Mouse (Mus musculus): ENCODE data around the gene Csrnp3. TPM values are rescaled to one million over a fixed set of nuclear protein-coding genes. Genes with fewer than 3 reads are reported as not detected.
"Not testable (repeated sequence)": the region's sequence is repeated elsewhere in the genome, so short reads cannot be mapped to it uniquely, and the experiment has no call there.

Csrnp3 gene
- polyA plus RNA-seq, 1 experiment from 2014 or later, result 3.1 TPM

GRCm38 (mm10) chr2:65832738-65833395 is 12.7 kb upstream of the Csrnp3 start:
- no peak overlapping the region for H3K4me2 ChIP-seq (replicated peaks; ENCODE audit: low read depth, low read length)
- no peak for ATAC-seq (ENCODE audit: low FRiP score, low TSS enrichment)
- no peaks in the 10 kb centered on the region for H3K27me3 ChIP-seq (ENCODE audit: control insufficient read depth, insufficient read depth, low read length)
- H3K4me3 ChIP-seq (ENCODE audit: low read length), result no peak overlapping the region
- no peaks in the 10 kb centered on the region for H3K9me3 ChIP-seq (ENCODE audit: control insufficient read depth, low read length)
- no peak overlapping the region for H3K27ac ChIP-seq (ENCODE audit: low read depth, low read length)
- no peak overlapping the region for H3K9ac ChIP-seq (ENCODE audit: low read depth, low read length)
- WGBS, result 82% methylated on average over 11 of the region's 11 CpGs
- no peaks in the 10 kb centered on the region for H3K4me1 ChIP-seq (ENCODE audit: control insufficient read depth, insufficient read depth, low read length)
- H3K36me3 ChIP-seq (ENCODE audit: control insufficient read depth, insufficient read depth, low read length), result no peaks in the 10 kb centered on the region

- Histone ChIP-seq H3K4me1 (ENCODE audit: control insufficient read depth, insufficient read depth, low read length) (no peaks in the 10 kb centered on the region), H3K36me3 (ENCODE audit: control insufficient read depth, insufficient read depth, low read length) (no peaks in the 10 kb centered on the region), H3K4me3 (ENCODE audit: low read length) (no peak overlapping the region), H3K4me2 (replicated peaks; ENCODE audit: low read depth, low read length) (no peak overlapping the region), H3K9ac (ENCODE audit: low read depth, low read length) (no peak overlapping the region), H3K27ac (ENCODE audit: low read depth, low read length) (no peak overlapping the region), H3K27me3 (ENCODE audit: control insufficient read depth, insufficient read depth, low read length) (no peaks in the 10 kb centered on the region), H3K9me3 (ENCODE audit: control insufficient read depth, low read length) (no peaks in the 10 kb centered on the region)
- no peak for ATAC-seq (ENCODE audit: low FRiP score, low TSS enrichment)
- WGBS, result 75% methylated on average over 7 of the region's 7 CpGs
Measured at GRCm38 (mm10) chr2:65833421-65833820, 12.1 kb upstream of the Csrnp3 start.

- Histone ChIP-seq H3K4me1 (ENCODE audit: control insufficient read depth, insufficient read depth, low read length) (no peaks in the 10 kb centered on the region), H3K4me3 (ENCODE audit: low read length) (no peak overlapping the region), H3K9ac (ENCODE audit: low read depth, low read length) (no peak overlapping the region), H3K27me3 (ENCODE audit: control insufficient read depth, insufficient read depth, low read length) (no peaks in the 10 kb centered on the region), H3K36me3 (ENCODE audit: control insufficient read depth, insufficient read depth, low read length) (no peaks in the 10 kb centered on the region), H3K9me3 (ENCODE audit: control insufficient read depth, low read length) (no peaks in the 10 kb centered on the region), H3K27ac (ENCODE audit: low read depth, low read length) (no peak overlapping the region), H3K4me2 (replicated peaks; ENCODE audit: low read depth, low read length) (no peak overlapping the region)
- 61% methylated on average over 3 of the region's 3 CpGs for WGBS
- ATAC-seq (ENCODE audit: low FRiP score, low TSS enrichment), result no peak
Measured at GRCm38 (mm10) chr2:65841606-65842005, 4.0 kb upstream of the Csrnp3 start.

- no peaks in the 10 kb centered on the region for H3K9me3 ChIP-seq (ENCODE audit: control insufficient read depth, low read length)
- no peak for ATAC-seq (ENCODE audit: low FRiP score, low TSS enrichment)
- H3K36me3 ChIP-seq (ENCODE audit: control insufficient read depth, insufficient read depth, low read length), result no peaks in the 10 kb centered on the region
- WGBS, result 31% methylated on average over 3 of the region's 3 CpGs
- no peak overlapping the region for H3K9ac ChIP-seq (ENCODE audit: low read depth, low read length)
- no peak overlapping the region for H3K4me3 ChIP-seq (ENCODE audit: low read length)
- no peak overlapping the region for H3K27ac ChIP-seq (ENCODE audit: low read depth, low read length)
- H3K27me3 ChIP-seq (ENCODE audit: control insufficient read depth, insufficient read depth, low read length), result no peaks in the 10 kb centered on the region
- H3K4me2 ChIP-seq (replicated peaks; ENCODE audit: low read depth, low read length), result no peak overlapping the region
- H3K4me1 ChIP-seq (ENCODE audit: control insufficient read depth, insufficient read depth, low read length), result no peaks in the 10 kb centered on the region
Measured at GRCm38 (mm10) chr2:65842356-65842755, 3.2 kb upstream of the Csrnp3 start.

- Histone ChIP-seq H3K9me3 (ENCODE audit: control insufficient read depth, low read length) (no peaks in the 10 kb centered on the region), H3K36me3 (ENCODE audit: control insufficient read depth, insufficient read depth, low read length) (no peaks in the 10 kb centered on the region), H3K4me2 (replicated peaks; ENCODE audit: low read depth, low read length) (peak overlapping the region; percentile 43), H3K4me1 (ENCODE audit: control insufficient read depth, insufficient read depth, low read length) (no peaks in the 10 kb centered on the region), H3K27me3 (ENCODE audit: control insufficient read depth, insufficient read depth, low read length) (no peaks in the 10 kb centered on the region), H3K9ac (ENCODE audit: low read depth, low read length) (peak overlapping the region; percentile 19; the same call in 1 of the 2 replicates), H3K4me3 (ENCODE audit: low read length) (peak overlapping the region; percentile 40), H3K27ac (ENCODE audit: low read depth, low read length) (no peak overlapping the region)
- ATAC-seq (ENCODE audit: low FRiP score, low TSS enrichment), result no peak
- WGBS, result 2% methylated on average over 22 of the region's 22 CpGs
Measured at GRCm38 (mm10) chr2:65846000-65846755, 611 bp downstream of the Csrnp3 start.

GRCm38 (mm10) chr2:65847463-65848110 is 2.0 kb downstream of the Csrnp3 start:
- no peak overlapping the region for H3K4me2 ChIP-seq (replicated peaks; ENCODE audit: low read depth, low read length)
- no peak for ATAC-seq (ENCODE audit: low FRiP score, low TSS enrichment)
- H3K27me3 ChIP-seq (ENCODE audit: control insufficient read depth, insufficient read depth, low read length), result no peaks in the 10 kb centered on the region
- no peaks in the 10 kb centered on the region for H3K4me1 ChIP-seq (ENCODE audit: control insufficient read depth, insufficient read depth, low read length)
- H3K9ac ChIP-seq (ENCODE audit: low read depth, low read length), result no peak overlapping the region
- no peak overlapping the region for H3K4me3 ChIP-seq (ENCODE audit: low read length)
- H3K9me3 ChIP-seq (ENCODE audit: control insufficient read depth, low read length), result no peaks in the 10 kb centered on the region
- no peak overlapping the region for H3K27ac ChIP-seq (ENCODE audit: low read depth, low read length)
- 48% methylated on average over 7 of the region's 7 CpGs for WGBS
- H3K36me3 ChIP-seq (ENCODE audit: control insufficient read depth, insufficient read depth, low read length), result no peaks in the 10 kb centered on the region

GRCm38 (mm10) chr2:65848706-65849105 is 3.1 kb downstream of the Csrnp3 start:
- Histone ChIP-seq H3K27ac (ENCODE audit: low read depth, low read length) (no peak overlapping the region), H3K9me3 (ENCODE audit: control insufficient read depth, low read length) (no peaks in the 10 kb centered on the region), H3K4me2 (replicated peaks; ENCODE audit: low read depth, low read length) (no peak overlapping the region), H3K27me3 (ENCODE audit: control insufficient read depth, insufficient read depth, low read length) (no peaks in the 10 kb centered on the region), H3K36me3 (ENCODE audit: control insufficient read depth, insufficient read depth, low read length) (no peaks in the 10 kb centered on the region), H3K4me1 (ENCODE audit: control insufficient read depth, insufficient read depth, low read length) (no peaks in the 10 kb centered on the region), H3K9ac (ENCODE audit: low read depth, low read length) (no peak overlapping the region), H3K4me3 (ENCODE audit: low read length) (no peak overlapping the region)
- ATAC-seq (ENCODE audit: low FRiP score, low TSS enrichment), result no peak
- 58% methylated on average over 8 of the region's 8 CpGs for WGBS

GRCm38 (mm10) chr2:65850282-65850681 is 4.7 kb downstream of the Csrnp3 start:
- not testable (repeated sequence) for H3K4me2 ChIP-seq (replicated peaks; ENCODE audit: low read depth, low read length); H3K36me3 ChIP-seq (ENCODE audit: control insufficient read depth, insufficient read depth, low read length); H3K27me3 ChIP-seq (ENCODE audit: control insufficient read depth, insufficient read depth, low read length); ATAC-seq (ENCODE audit: low FRiP score, low TSS enrichment); H3K9ac ChIP-seq (ENCODE audit: low read depth, low read length); H3K4me1 ChIP-seq (ENCODE audit: control insufficient read depth, insufficient read depth, low read length); H3K27ac ChIP-seq (ENCODE audit: low read depth, low read length); H3K9me3 ChIP-seq (ENCODE audit: control insufficient read depth, low read length); H3K4me3 ChIP-seq (ENCODE audit: low read length)
- 94% methylated on average over 3 of the region's 3 CpGs for WGBS

GRCm38 (mm10) chr2:65856791-65857190 is 11.2 kb downstream of the Csrnp3 start:
- Histone ChIP-seq H3K9ac (ENCODE audit: low read depth, low read length) (no peak overlapping the region), H3K36me3 (ENCODE audit: control insufficient read depth, insufficient read depth, low read length) (no peaks in the 10 kb centered on the region), H3K27ac (ENCODE audit: low read depth, low read length) (no peak overlapping the region), H3K4me2 (replicated peaks; ENCODE audit: low read depth, low read length) (no peak overlapping the region), H3K9me3 (ENCODE audit: control insufficient read depth, low read length) (no peaks in the 10 kb centered on the region), H3K4me3 (ENCODE audit: low read length) (no peak overlapping the region), H3K4me1 (ENCODE audit: control insufficient read depth, insufficient read depth, low read length) (no peaks in the 10 kb centered on the region), H3K27me3 (ENCODE audit: control insufficient read depth, insufficient read depth, low read length) (no peaks in the 10 kb centered on the region)
- 93% methylated on average over 5 of the region's 5 CpGs for WGBS
- ATAC-seq (ENCODE audit: low FRiP score, low TSS enrichment), result no peak

All from kidney, embryonic 14.5 days (tissue).